Mouse (Mus musculus) liver, embryonic 14.5 days (tissue): ENCODE measurements around the gene Cchcr1. TPM values are rescaled to one million over a fixed set of nuclear protein-coding genes. Genes with fewer than 3 reads are reported as not detected.
A peak's percentile ranks its signal among the peaks of the same experiment; 100 is the strongest.

Source experiments
- ATAC-seq: fragments of 200-750 bp; cut with Nextera tagmentation; 2 replicates; pipeline ENCODE4 v1.8.0; 2017; ENCODE audit warnings: moderate number of reproducible peaks, mild to moderate bottlenecking, moderate library complexity; ENCODE audit not compliant: insufficient read depth
- DNase-seq, 3 experiments: peaks; one replicate each; pipeline ENCODE4 v3.0.0-alpha.2; 2012 to 2013; ENCODE audit warnings: low read depth in 3 of 3, low spot score in 3 of 3
- H3K27ac ChIP-seq: fragments of 300-500 bp; sonication (generic); 2 replicates; pipeline ENCODE4 v1.5.1; 2014; ENCODE audit warnings: moderate library complexity, mild to moderate bottlenecking, control low read depth, inconsistent platforms
- H3K27me3 ChIP-seq: fragments of 300-500 bp; sonication (generic); 2 replicates; pipeline ENCODE4 v1.6.1; 2014; ENCODE audit warnings: mild to moderate bottlenecking, low read length, moderate library complexity; ENCODE audit not compliant: control insufficient read depth, insufficient read depth
- H3K36me3 ChIP-seq: fragments of 300-500 bp; sonication (generic); replicated peaks from 2 replicates; pipeline ENCODE4 v1.6.1; 2014; ENCODE audit warnings: low read depth; ENCODE audit not compliant: control insufficient read depth, insufficient read depth
- H3K4me1 ChIP-seq, 2 experiments: fragments of 200-500 bp in 1 of 2; fragments of 300-500 bp in 1 of 2; sonication (generic) in 1 of 2; replicated peaks; 2 replicates each; pipeline ENCODE4 v1.6.1; 2012 to 2014; ENCODE audit warnings: antibody characterized with exemption in 1 of 2, inconsistent platforms in 1 of 2, low read length in 1 of 2; ENCODE audit not compliant: control insufficient read depth in 2 of 2, insufficient read depth in 2 of 2
- H3K4me2 ChIP-seq: fragments of 300-500 bp; sonication (generic); 2 replicates; pipeline ENCODE4 v1.6.1; 2014; ENCODE audit warnings: low read depth, mild to moderate bottlenecking, control low read depth, moderate library complexity
- H3K4me3 ChIP-seq, 2 experiments: fragments of 200-500 bp in 1 of 2; fragments of 300-500 bp in 1 of 2; sonication (generic) in 1 of 2; 2 replicates each; pipeline ENCODE4 v1.5.1; 2012 to 2014; ENCODE audit warnings: low read depth in 2 of 2, low read length in 2 of 2, mild to moderate bottlenecking in 2 of 2, control low read depth in 1 of 2, inconsistent platforms in 1 of 2, moderate library complexity in 1 of 2; ENCODE audit not compliant: insufficient read depth in 1 of 2
- H3K9ac ChIP-seq: fragments of 300-500 bp; sonication (generic); replicated peaks from 2 replicates; pipeline ENCODE4 v1.6.1; 2014; ENCODE audit warnings: mild to moderate bottlenecking, control low read depth, moderate library complexity
- H3K9me3 ChIP-seq: fragments of 300-500 bp; sonication (generic); 2 replicates; pipeline ENCODE4 v1.6.1; 2016; ENCODE audit warnings: low read length, mixed read lengths; ENCODE audit not compliant: control insufficient read depth
- CTCF ChIP-seq: IDR thresholded peaks from 2 replicates; pipeline ENCODE4 v1.5.1; 2016; ENCODE audit warnings: antibody characterized with exemption, low read depth, control low read depth
- EP300 ChIP-seq: IDR thresholded peaks from 2 replicates; pipeline ENCODE4 v1.6.1; 2016; ENCODE audit warnings: antibody characterized with exemption, low read depth
- WGBS: fragments of 180-500 bp; shearing (Covaris S2); extraction: QIAGEN DNeasy Blood & Tissue Kit; methylation state at CpG from one replicate; pipeline ENCODE4 v1.1.7; 2014; ENCODE audit not compliant: insufficient replicate concordance; 5-methylcytosine and 5-hydroxymethylcytosine counted together
- polyA plus RNA-seq, 2 experiments: library from polyadenylated mRNA; depleted of rRNA in 1 of 2; stranded (reverse) in 1 of 2; unstranded in 1 of 2; fragments of >200 nt; fragmentation: Nextera tagmentation in 1 of 2; extraction: Ambion mirVana in 1 of 2; gene quantifications; 2 replicates each; pipeline versions ENCODE4 v1.2.1 to v1.2.3; 2012 to 2014

Cchcr1 gene
- polyA plus RNA-seq, 2 experiments = 3.8 to 9.4 TPM

DNA sequence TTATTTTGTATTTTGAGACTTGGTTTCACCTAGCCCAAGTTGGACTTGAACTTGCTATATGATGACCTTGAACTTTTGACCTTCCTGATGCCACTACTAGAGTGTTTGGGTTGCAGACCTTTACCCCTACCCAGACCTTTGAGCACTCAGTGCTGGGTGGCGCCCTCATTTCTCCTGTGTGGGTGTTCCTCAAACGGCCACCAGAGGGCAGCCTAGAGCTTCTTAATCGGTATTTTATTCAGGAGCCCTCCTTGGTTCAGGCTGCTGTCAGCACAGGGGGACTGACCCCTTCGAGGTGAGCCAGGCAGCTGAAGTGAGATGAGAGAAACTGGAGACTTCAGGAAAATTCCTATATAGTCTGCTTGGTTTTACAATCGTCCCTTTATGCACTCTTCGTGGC lies 27.8 kb downstream of the Cchcr1 start:
- Histone ChIP-seq H3K27me3 (no peaks in the 10 kb centered on the region; the same call in 1 of the 2 replicates), H3K9ac (no peak overlapping the region), H3K4me1 (no peaks in the 10 kb centered on the region), H3K9me3 (no peaks in the 10 kb centered on the region), H3K27ac (no peak overlapping the region), H3K4me2 (no peak overlapping the region), H3K4me3 (no peak overlapping the region), H3K36me3 (no peaks in the 10 kb centered on the region)
- TF ChIP-seq EP300 (no peak), CTCF (peak; percentile 87)
- no peak for ATAC-seq
- WGBS = 29% methylated on average over 6 of the region's 6 CpGs
- DNase-seq = no peak

DNA sequence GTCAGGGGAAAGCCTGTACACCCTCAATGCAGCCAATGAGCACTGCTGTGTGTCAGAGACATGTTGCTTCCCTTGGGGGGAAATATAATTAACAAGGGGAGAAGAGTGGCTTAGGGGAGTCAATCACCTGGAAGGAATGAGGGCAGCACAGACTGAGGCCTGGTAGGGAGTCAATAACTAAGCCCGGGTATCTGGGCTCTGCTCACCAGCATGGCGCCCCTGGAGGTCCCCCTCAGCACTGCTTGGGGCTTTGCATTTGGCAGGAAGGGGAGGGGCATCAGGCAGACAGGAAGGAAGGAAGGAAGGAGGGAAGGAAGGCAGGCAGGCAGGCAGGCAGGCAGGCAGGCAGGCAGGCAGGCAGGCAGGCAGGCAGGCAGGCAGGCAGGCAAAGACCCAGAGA lies 30.6 kb downstream of the Cchcr1 start:
- H3K9ac ChIP-seq = no peak overlapping the region
- H3K36me3 ChIP-seq = no peaks in the 10 kb centered on the region
- no peak for ATAC-seq
- H3K4me1 ChIP-seq = no peaks in the 10 kb centered on the region
- no peak for DNase-seq
- WGBS = 45% methylated on average over 2 of the region's 2 CpGs
- no peak overlapping the region for H3K4me2 ChIP-seq
- TF ChIP-seq CTCF (no peak), EP300 (no peak)
- no peaks in the 10 kb centered on the region for H3K9me3 ChIP-seq
- H3K4me3 ChIP-seq = no peak overlapping the region
- no peaks in the 10 kb centered on the region; the same call in 1 of the 2 replicates for H3K27me3 ChIP-seq
- no peak overlapping the region for H3K27ac ChIP-seq

DNA sequence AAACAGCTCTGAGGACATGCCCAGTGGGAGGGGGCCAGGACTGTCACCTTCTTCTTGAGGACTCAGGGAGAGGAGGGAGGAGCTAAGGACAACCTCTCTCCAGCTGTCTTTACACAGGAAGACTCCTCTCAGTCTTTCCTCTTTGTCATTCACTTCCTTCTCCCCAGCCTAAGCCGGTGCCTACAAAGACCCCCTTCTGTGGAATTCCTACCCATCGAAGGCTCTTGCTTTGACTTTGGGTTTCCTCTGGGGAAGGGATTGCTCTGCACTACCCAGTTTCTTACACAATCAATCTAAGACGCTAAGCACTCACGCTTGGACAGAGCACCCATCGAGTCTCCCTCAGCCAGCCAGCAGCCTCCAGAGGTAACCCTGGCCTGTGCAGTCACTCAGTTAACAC lies 31.7 kb downstream of the Cchcr1 start:
- no peak overlapping the region for H3K4me2 ChIP-seq
- DNase-seq (no peak), ATAC-seq (no peak)
- 13% methylated on average over 5 of the region's 5 CpGs for WGBS
- H3K36me3 ChIP-seq = no peaks in the 10 kb centered on the region
- H3K9me3 ChIP-seq = no peaks in the 10 kb centered on the region
- H3K4me1 ChIP-seq = no peaks in the 10 kb centered on the region
- no peak overlapping the region for H3K4me3 ChIP-seq
- no peaks in the 10 kb centered on the region for H3K27me3 ChIP-seq
- H3K9ac ChIP-seq = no peak overlapping the region
- no peak overlapping the region for H3K27ac ChIP-seq
- TF ChIP-seq CTCF (no peak), EP300 (no peak)

DNA sequence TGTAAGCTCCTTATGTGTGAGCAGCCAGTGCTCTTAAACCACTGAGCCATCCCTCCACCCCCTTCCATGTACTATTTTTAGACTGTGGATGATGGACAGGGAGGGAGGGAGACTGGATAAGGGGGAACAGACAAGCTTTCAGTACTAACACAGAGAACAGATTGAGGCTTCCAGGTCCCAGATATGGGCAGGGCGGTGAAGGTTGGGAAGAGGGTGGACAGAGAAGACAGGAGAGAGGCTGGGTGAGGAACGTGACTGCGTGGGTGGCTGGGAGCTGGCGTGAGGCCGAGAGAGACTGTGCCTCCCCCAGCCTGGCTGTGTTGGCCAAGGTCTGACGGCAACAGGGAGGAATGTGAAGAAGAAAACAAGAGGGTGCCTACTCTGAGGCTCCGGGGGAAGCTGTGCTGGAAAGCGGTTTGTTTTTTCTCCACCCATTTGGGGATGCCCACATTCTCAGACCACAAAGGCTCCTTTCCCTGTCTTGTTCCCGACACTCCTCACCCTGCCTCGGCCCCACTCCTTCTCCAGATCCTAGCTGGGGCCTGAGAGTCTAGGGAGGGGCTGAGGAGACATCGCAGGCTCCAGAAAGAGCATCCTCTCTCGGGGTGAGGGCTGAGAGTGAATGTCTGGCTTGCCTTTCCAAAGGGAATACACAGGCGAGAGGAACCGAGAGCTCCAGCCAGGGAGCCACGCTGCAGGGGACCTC lies 32.7 kb downstream of the Cchcr1 start:
- H3K27ac ChIP-seq = no peak overlapping the region
- no peaks in the 10 kb centered on the region for H3K4me1 ChIP-seq
- no peaks in the 10 kb centered on the region for H3K36me3 ChIP-seq
- ATAC-seq = no peak
- H3K9ac ChIP-seq = no peak overlapping the region
- H3K4me3 ChIP-seq = no peak overlapping the region
- H3K27me3 ChIP-seq = no peaks in the 10 kb centered on the region
- H3K9me3 ChIP-seq = no peaks in the 10 kb centered on the region
- DNase-seq = no peak
- no peak overlapping the region for H3K4me2 ChIP-seq
- 49% methylated on average over 15 of the region's 15 CpGs for WGBS
- TF ChIP-seq EP300 (no peak), CTCF (no peak)

DNA sequence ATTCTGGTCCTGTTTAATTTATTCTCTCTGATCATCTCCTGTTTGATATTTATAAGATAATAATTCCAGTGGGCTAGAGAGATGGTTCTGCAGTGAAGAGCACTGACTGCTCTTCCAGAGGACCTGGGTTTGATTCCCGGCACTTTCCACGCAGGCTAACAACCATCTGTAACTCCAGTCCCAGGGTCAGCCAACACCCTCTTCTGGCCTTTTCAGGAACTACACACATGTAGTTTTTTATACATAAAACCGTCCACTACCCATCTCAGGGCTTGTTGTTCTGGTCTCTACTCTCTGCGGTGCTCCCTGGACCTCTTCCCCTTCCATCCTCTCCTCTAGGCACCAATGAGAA lies 33.2 kb downstream of the Cchcr1 start:
- Histone ChIP-seq H3K27ac (no peak overlapping the region), H3K9me3 (no peaks in the 10 kb centered on the region), H3K9ac (no peak overlapping the region), H3K4me1 (no peaks in the 10 kb centered on the region), H3K36me3 (no peaks in the 10 kb centered on the region), H3K4me3 (no peak overlapping the region), H3K4me2 (no peak overlapping the region), H3K27me3 (no peaks in the 10 kb centered on the region)
- 73% methylated on average over 4 of the region's 4 CpGs for WGBS
- TF ChIP-seq EP300 (no peak), CTCF (no peak)
- ATAC-seq (no peak), DNase-seq (no peak)
